Mouse (Mus musculus) MEL (cell line): ENCODE data around the gene Dbnl. TPM values are rescaled to one million over a fixed set of nuclear protein-coding genes. Genes with fewer than 3 reads are reported as not detected.

Experiments
- DNase-seq: peaks from one replicate; pipeline ENCODE4 v3.0.0; 2011; ENCODE audit warnings: low read depth, low spot score
- H3K27ac ChIP-seq: 2 replicates; pipeline ENCODE4 v1.5.1; 2012; ENCODE audit warnings: low read depth, mild to moderate bottlenecking, control low read depth, low read length, moderate library complexity; ENCODE audit not compliant: control insufficient read depth
- H3K27me3 ChIP-seq, 2 experiments: fragments of 150-350 bp in 1 of 2; sonication (generic) in 1 of 2; 2 replicates each; pipeline ENCODE4 v1.6.1; 2012; ENCODE audit warnings: low read length in 2 of 2, mild to moderate bottlenecking in 2 of 2, improper control_type of control experiment in 1 of 2, moderate library complexity in 1 of 2; ENCODE audit not compliant: insufficient read depth in 2 of 2, control insufficient read depth in 1 of 2
- H3K36me3 ChIP-seq, 2 experiments: 2 replicates each; pipeline ENCODE4 v1.6.1; 2012 to 2014; ENCODE audit warnings: low read length in 2 of 2, improper control_type of control experiment in 1 of 2, inconsistent platforms in 1 of 2, mild to moderate bottlenecking in 1 of 2; ENCODE audit not compliant: insufficient read depth in 2 of 2, control insufficient read depth in 1 of 2
- H3K4me1 ChIP-seq, 2 experiments: fragments of 150-350 bp in 1 of 2; sonication (generic) in 1 of 2; 2 replicates each; pipeline ENCODE4 v1.6.1; 2012; ENCODE audit warnings: low read length in 2 of 2, improper control_type of control experiment in 1 of 2, mild to moderate bottlenecking in 1 of 2; ENCODE audit not compliant: insufficient read depth in 2 of 2, control insufficient read depth in 1 of 2
- H3K4me3 ChIP-seq, 2 experiments: fragments of 150-350 bp in 1 of 2; sonication (generic) in 1 of 2; 2 replicates each; pipeline ENCODE4 v1.5.1; 2012; ENCODE audit warnings: low read depth in 2 of 2, low read length in 2 of 2, mild to moderate bottlenecking in 2 of 2, moderate library complexity in 2 of 2, control low read depth in 1 of 2, improper control_type of control experiment in 1 of 2; ENCODE audit not compliant: control insufficient read depth in 1 of 2, insufficient read depth in 1 of 2
- H3K79me2 ChIP-seq: 2 replicates; pipeline ENCODE4 v1.6.1; 2012; ENCODE audit warnings: mild to moderate bottlenecking, low read length, moderate library complexity; ENCODE audit not compliant: control insufficient read depth, poor library complexity, insufficient read depth
- H3K9ac ChIP-seq: 2 replicates; pipeline ENCODE4 v1.6.1; 2012; ENCODE audit warnings: low read depth, mild to moderate bottlenecking, control low read depth, low read length, moderate library complexity; ENCODE audit not compliant: control insufficient read depth, poor library complexity, severe bottlenecking
- H3K9me3 ChIP-seq: fragments of 150-350 bp; sonication (generic); replicated peaks from 2 replicates; pipeline ENCODE4 v1.6.1; 2012; ENCODE audit warnings: mild to moderate bottlenecking, low read length, improper control_type of control experiment, moderate library complexity; ENCODE audit not compliant: insufficient read depth
- BHLHE40 ChIP-seq: IDR thresholded peaks from 2 replicates; pipeline ENCODE4 v1.6.1; 2012; ENCODE audit warnings: low read depth, mild to moderate bottlenecking, inconsistent platforms, low read length, improper control_type of control experiment, borderline replicate concordance
- CHD1 ChIP-seq: IDR thresholded peaks from 2 replicates; pipeline ENCODE4 v1.6.1; 2012; ENCODE audit warnings: low read depth, mild to moderate bottlenecking, inconsistent platforms, low read length, improper control_type of control experiment
- CHD2 ChIP-seq: IDR thresholded peaks from 2 replicates; pipeline ENCODE4 v1.6.1; 2011; ENCODE audit warnings: low read length, improper control_type of control experiment
- CTCF ChIP-seq, 3 experiments: IDR thresholded peaks in 2 of 3; conservative IDR thresholded peaks in 1 of 3; 2 replicates each; pipeline ENCODE4 v1.5.1; 2011 to 2012; ENCODE audit warnings: low read length in 3 of 3, low read depth in 2 of 3, mild to moderate bottlenecking in 2 of 3, improper control_type of control experiment in 1 of 3, inconsistent platforms in 1 of 3, mixed read lengths in 1 of 3, moderate library complexity in 1 of 3; ENCODE audit not compliant: control insufficient read depth in 1 of 3, insufficient read depth in 1 of 3, poor library complexity in 1 of 3, severe bottlenecking in 1 of 3
- ELF1 ChIP-seq: IDR thresholded peaks from 2 replicates; pipeline ENCODE4 v1.6.1; 2014; ENCODE audit warnings: low read depth, mild to moderate bottlenecking, inconsistent platforms, low read length, improper control_type of control experiment, moderate library complexity
- ETS1 ChIP-seq: IDR thresholded peaks from 2 replicates; pipeline ENCODE4 v1.6.1; 2012; ENCODE audit warnings: low read depth, mild to moderate bottlenecking, inconsistent platforms, low read length, improper control_type of control experiment, moderate library complexity
- GATA1 ChIP-seq: IDR thresholded peaks from 2 replicates; pipeline ENCODE4 v1.6.1; 2011; ENCODE audit warnings: low read depth, low read length, improper control_type of control experiment
- HCFC1 ChIP-seq: IDR thresholded peaks from 2 replicates; pipeline ENCODE4 v1.6.1; 2012; ENCODE audit warnings: low read depth, mild to moderate bottlenecking, inconsistent platforms, low read length, improper control_type of control experiment, moderate library complexity
- JUND ChIP-seq: IDR thresholded peaks from 2 replicates; pipeline ENCODE4 v1.6.1; 2011; ENCODE audit warnings: low read depth, mild to moderate bottlenecking, improper control_type of control experiment, low read length
- KAT2A ChIP-seq: conservative IDR thresholded peaks from 2 replicates; pipeline ENCODE4 v1.6.1; 2012; ENCODE audit warnings: low read depth, low read length, improper control_type of control experiment, inconsistent platforms
- MAFK ChIP-seq: IDR thresholded peaks from 2 replicates; pipeline ENCODE4 v1.6.1; 2011; ENCODE audit warnings: low read depth, mild to moderate bottlenecking, low read length, improper control_type of control experiment, borderline replicate concordance
- MAX ChIP-seq: IDR thresholded peaks from 2 replicates; pipeline ENCODE4 v1.6.1; 2011; ENCODE audit warnings: low read length, improper control_type of control experiment
- MYB ChIP-seq: IDR thresholded peaks from 2 replicates; pipeline ENCODE4 v1.6.1; 2011; ENCODE audit warnings: mild to moderate bottlenecking, low read depth, low read length, improper control_type of control experiment
- POLR2AphosphoS2 ChIP-seq: IDR thresholded peaks from 2 replicates; pipeline ENCODE4 v1.6.1; 2011; ENCODE audit warnings: low read length, improper control_type of control experiment
- RCOR1 ChIP-seq: IDR thresholded peaks from 2 replicates; pipeline ENCODE4 v1.6.1; 2012; ENCODE audit warnings: low read depth, mild to moderate bottlenecking, inconsistent platforms, low read length, improper control_type of control experiment
- TBP ChIP-seq: IDR thresholded peaks from 2 replicates; pipeline ENCODE4 v1.8.0; 2011; ENCODE audit warnings: low read depth, low read length, improper control_type of control experiment
- TCF12 ChIP-seq: IDR thresholded peaks from 2 replicates; pipeline ENCODE4 v1.6.1; 2014; ENCODE audit warnings: low read depth, mild to moderate bottlenecking, inconsistent platforms, low read length, improper control_type of control experiment, moderate library complexity
- USF1 ChIP-seq: IDR thresholded peaks from 2 replicates; pipeline ENCODE4 v1.6.1; 2014; ENCODE audit warnings: low read depth, mild to moderate bottlenecking, inconsistent platforms, low read length, improper control_type of control experiment, moderate library complexity
- USF2 ChIP-seq, 2 experiments: IDR thresholded peaks; 2 replicates each; pipeline ENCODE4 v1.6.1; 2011 to 2012; ENCODE audit warnings: improper control_type of control experiment in 2 of 2, low read length in 2 of 2, borderline replicate concordance in 1 of 2, inconsistent platforms in 1 of 2, low read depth in 1 of 2, mild to moderate bottlenecking in 1 of 2; ENCODE audit not compliant: insufficient read depth in 1 of 2
- ZKSCAN1 ChIP-seq: IDR thresholded peaks from 2 replicates; pipeline ENCODE4 v1.6.1; 2012; ENCODE audit warnings: low read depth, mild to moderate bottlenecking, inconsistent platforms, low read length, improper control_type of control experiment, moderate library complexity
- ZNF384 ChIP-seq: IDR thresholded peaks from 2 replicates; pipeline ENCODE4 v1.6.1; 2012; ENCODE audit warnings: low read depth, mild to moderate bottlenecking, inconsistent platforms, low read length, improper control_type of control experiment
- polyA plus RNA-seq, 2 experiments: library from polyadenylated mRNA; stranded (reverse) in 1 of 2; unstranded in 1 of 2; fragments of >175 nt in 1 of 2; fragments of >200 nt in 1 of 2; gene quantifications; 2 replicates each; pipeline versions ENCODE4 v1.2.1 to v1.2.4; 2012; ENCODE audit warnings: low replicate concordance in 2 of 2, low read depth in 1 of 2; ENCODE audit not compliant: insufficient read length in 2 of 2, insufficient read depth in 1 of 2, missing spikeins in 1 of 2
- total RNA-seq: library from RNA; depleted of rRNA; stranded (reverse); fragments of 300-350 nt; gene quantifications from 2 replicates; pipeline ENCODE4 v1.2.3, GENCODE M21; 2012

Dbnl gene
- total and polyA plus RNA-seq, 3 experiments, result 73.5 to 149 TPM; not detected in 1

GRCm38 (mm10) chr11:5782199-5782944 is 5.9 kb upstream of the Dbnl start (continued):
- TF ChIP-seq POLR2AphosphoS2 (no peak), CHD2 (no peak), CHD1 (no peak), JUND (no peak), CTCF (IDR thresholded peaks at IDR 0.05 in 2 of 3, conservative IDR thresholded peaks at IDR 0.05 in 1 of 3; ENCODE audit: control insufficient read depth in 1 of 3, insufficient read depth in 1 of 3, low read depth in 2 of 3, low read length in 3 of 3, poor library complexity in 1 of 3, severe bottlenecking in 1 of 3) (peak; percentile 17 to 55 (median 40)), MYB (no peak), GATA1 (peak; percentile 73), BHLHE40 (no peak), ZNF384 (no peak), HCFC1 (no peak), RCOR1 (0 out of 2 replicates have a peak, but pooled peaks have one; percentile 22)

DNA sequence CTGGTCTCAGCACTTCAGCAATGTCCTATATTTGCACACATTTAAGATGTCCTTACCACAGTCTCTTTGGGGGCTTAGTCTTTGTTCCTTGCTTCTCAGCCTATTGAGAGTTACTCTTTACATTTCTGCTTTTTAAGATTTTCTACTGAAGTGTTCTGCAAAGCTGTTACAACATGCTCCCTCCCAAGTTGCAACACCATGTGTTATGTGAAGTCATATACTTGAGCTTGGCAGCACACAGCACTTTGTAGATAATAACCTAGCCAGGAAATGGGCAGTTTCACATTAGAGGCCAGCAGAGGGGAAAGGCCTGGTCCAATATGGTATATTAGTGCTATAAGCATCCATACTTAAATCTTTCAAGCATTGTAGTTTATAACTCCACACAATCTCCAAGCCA is 2.6 kb upstream of the Dbnl start:
- H3K27ac ChIP-seq, result no peak overlapping the region
- no peak for DNase-seq
- no peak overlapping the region for H3K4me3 ChIP-seq
- no peak overlapping the region for H3K9ac ChIP-seq
- peaks cover 21% of the 10 kb centered on the region for H3K79me2 ChIP-seq
- H3K4me1 ChIP-seq, result peaks cover 0 to 27% of the 10 kb centered on the region in 2 experiments; a peak in 2 of 4 replicates
- H3K36me3 ChIP-seq, result peaks cover 0 to 25% of the 10 kb centered on the region in 2 experiments; a peak in 2 of 4 replicates
- no peaks in the 10 kb centered on the region for H3K9me3 ChIP-seq
- TF ChIP-seq ZKSCAN1, result no peak
- no peak for TF ChIP-seq KAT2A
- no peak for TF ChIP-seq MAFK
- TF ChIP-seq ETS1, result no peak
- no peak for TF ChIP-seq USF2 (IDR thresholded peaks at IDR 0.05; ENCODE audit: borderline replicate concordance in 1 of 2, insufficient read depth in 1 of 2, low read depth in 1 of 2, low read length in 2 of 2)
- no peak for TF ChIP-seq ELF1
- no peak for TF ChIP-seq MAX
- no peak for TF ChIP-seq CHD1
- no peak for TF ChIP-seq USF1
- no peak for TF ChIP-seq BHLHE40
- no peak for TF ChIP-seq TCF12
- no peak for TF ChIP-seq JUND
- TF ChIP-seq TBP, result no peak
- no peaks in the 10 kb centered on the region for H3K27me3 ChIP-seq
